Mouse (Mus musculus): ENCODE measurements around the gene Slc25a11. TPM values are rescaled to one million over a fixed set of nuclear protein-coding genes. Genes with fewer than 3 reads are reported as not detected.

The Slc25a11 gene
- polyA plus RNA-seq, 1 experiment = 143 TPM

DNA sequence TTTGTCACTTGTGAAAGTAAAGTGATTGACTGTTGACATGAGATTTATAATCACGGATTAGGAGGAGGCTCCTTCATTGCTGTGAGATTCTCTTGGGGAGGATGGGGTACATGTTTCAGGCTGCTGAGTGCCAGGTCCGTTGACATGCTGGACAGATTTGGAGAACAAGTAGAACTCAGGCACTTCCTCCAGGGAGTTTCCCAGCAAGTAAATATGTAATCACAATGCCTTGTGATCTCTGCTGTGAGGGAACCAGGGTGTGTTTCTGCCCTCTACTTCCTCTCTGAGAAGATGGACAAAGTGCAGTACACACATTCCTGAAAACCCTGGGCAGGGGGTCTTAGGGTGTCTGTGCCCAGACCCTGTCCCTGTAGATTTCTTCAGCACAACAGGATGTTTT lies 51.6 kb downstream of the Slc25a11 start:
- no peak overlapping the region for H3K4me3 ChIP-seq (ENCODE audit: insufficient read depth, low read length)
- H3K4me1 ChIP-seq (ENCODE audit: control insufficient read depth, insufficient read depth, low read length) = peaks cover 2% of the 10 kb centered on the region
- peak overlapping the region; percentile 31 for H3K27ac ChIP-seq (ENCODE audit: insufficient read depth, low read length)
- TF ChIP-seq CTCF (IDR thresholded peaks at IDR 0.05; ENCODE audit: extremely low read depth, insufficient read depth, low read length) = no peak
- TF ChIP-seq POLR2A (IDR thresholded peaks at IDR 0.05; ENCODE audit: extremely low read depth, insufficient read depth, low read length) = no peak

DNA sequence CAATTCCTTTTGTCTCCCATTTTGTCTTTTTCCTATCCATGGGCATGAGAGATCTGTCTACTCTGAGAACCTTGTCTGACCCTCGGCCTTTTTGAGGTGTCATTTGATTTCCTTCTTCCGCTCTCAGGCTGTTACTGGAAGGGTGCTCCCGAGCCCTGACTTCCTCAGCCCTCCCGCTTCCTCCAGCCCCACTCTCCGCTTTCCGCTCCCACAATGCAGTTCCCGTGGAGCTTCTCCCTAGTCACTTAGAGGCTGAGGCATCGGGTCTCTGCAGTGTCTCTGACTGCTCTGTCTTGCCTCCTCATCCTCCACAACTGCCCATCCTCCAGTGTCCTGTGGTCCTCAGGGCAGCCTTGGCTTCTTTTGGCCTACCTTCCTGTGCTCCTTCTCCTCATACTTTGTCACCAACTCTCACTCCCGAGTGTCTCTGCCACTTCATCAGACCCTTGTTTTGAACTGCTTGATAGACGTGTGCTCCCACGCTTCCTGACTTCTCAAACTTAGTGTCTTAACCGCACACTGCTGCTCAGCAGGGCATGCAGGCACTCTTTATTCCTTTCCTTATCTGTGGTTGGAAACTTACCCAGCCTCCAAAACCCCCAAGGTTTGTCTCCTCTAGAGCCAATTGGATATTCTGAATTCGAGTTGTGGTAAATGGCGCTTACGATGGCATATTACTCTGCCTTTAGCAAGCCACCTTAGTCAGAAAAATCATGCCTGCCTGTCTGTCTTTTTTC lies 52.9 kb downstream of the Slc25a11 start:
- H3K27ac ChIP-seq (ENCODE audit: insufficient read depth, low read length) = no peak overlapping the region
- H3K4me3 ChIP-seq (ENCODE audit: insufficient read depth, low read length) = no peak overlapping the region
- TF ChIP-seq POLR2A (IDR thresholded peaks at IDR 0.05; ENCODE audit: extremely low read depth, insufficient read depth, low read length) (no peak), CTCF (IDR thresholded peaks at IDR 0.05; ENCODE audit: extremely low read depth, insufficient read depth, low read length) (no peak)
- peaks cover 2% of the 10 kb centered on the region for H3K4me1 ChIP-seq (ENCODE audit: control insufficient read depth, insufficient read depth, low read length)

Other genes with a start within 250 kb of the Slc25a11 start
- 19.0 and 20.2 TPM in 2 replicates for gene Pelp1, start 237.4 kb downstream of the Slc25a11 start, polyA plus RNA-seq (2012; rRNA removed)
- gene Arrb2, start 214.8 kb downstream of the Slc25a11 start, polyA plus RNA-seq (2012; rRNA removed) = 58.1 and 61.5 TPM in 2 replicates
- gene Med11, start 195.6 kb downstream of the Slc25a11 start, polyA plus RNA-seq (2012; rRNA removed) = 14.8 and 15.4 TPM in 2 replicates
- gene Zmynd15, start 188.0 kb downstream of the Slc25a11 start, polyA plus RNA-seq (2012; rRNA removed) = 0.44 and 0.47 TPM in 2 replicates
- gene Cxcl16, start 187.5 kb downstream of the Slc25a11 start, polyA plus RNA-seq (2012; rRNA removed) = 1.7 and 2.4 TPM in 2 replicates
- 0.44 and 0.95 TPM in 2 replicates for gene Tm4sf5, start 142.2 kb downstream of the Slc25a11 start, polyA plus RNA-seq (2012; rRNA removed)
- gene Vmo1, start 132.9 kb downstream of the Slc25a11 start, polyA plus RNA-seq (2012; rRNA removed) = 0.23 and 0.34 TPM in 2 replicates
- gene Gltpd2, start 128.3 kb downstream of the Slc25a11 start, polyA plus RNA-seq (2012; rRNA removed) = not detected in 2 replicates
- gene Psmb6, start 122.1 kb downstream of the Slc25a11 start, polyA plus RNA-seq (2012; rRNA removed) = 240 and 248 TPM in 2 replicates
- gene Gm40193, start 114.5 kb downstream of the Slc25a11 start, polyA plus RNA-seq (2012; rRNA removed) = not detected in 2 replicates
- gene Pld2, start 107.4 kb downstream of the Slc25a11 start, polyA plus RNA-seq (2012; rRNA removed) = 21.4 and 24.4 TPM in 2 replicates
- gene Mink1, start 84.6 kb downstream of the Slc25a11 start, polyA plus RNA-seq (2012; rRNA removed) = 318 and 325 TPM in 2 replicates
- not detected in 2 replicates for gene 4930544D05Rik, start 31.6 kb downstream of the Slc25a11 start, polyA plus RNA-seq (2012; rRNA removed)
- gene Chrne, start 28.3 kb downstream of the Slc25a11 start, polyA plus RNA-seq (2012; rRNA removed) = 0.19 and 0.27 TPM in 2 replicates
- not detected in 2 replicates for gene Gp1ba, start 8.4 kb downstream of the Slc25a11 start, polyA plus RNA-seq (2012; rRNA removed)
- 124 and 128 TPM in 2 replicates for gene Rnf167, start 244 bp downstream of the Slc25a11 start, polyA plus RNA-seq (2012; rRNA removed)
- gene Pfn1, start 7.2 kb upstream of the Slc25a11 start, polyA plus RNA-seq (2012; rRNA removed) = 270 and 277 TPM in 2 replicates
- 26.4 and 26.6 TPM in 2 replicates for gene Eno3, start 9.7 kb upstream of the Slc25a11 start, polyA plus RNA-seq (2012; rRNA removed)
- 74.5 and 81.9 TPM in 2 replicates for gene Spag7, start 21.9 kb upstream of the Slc25a11 start, polyA plus RNA-seq (2012; rRNA removed)
- 126 and 138 TPM in 2 replicates for gene Camta2, start 40.6 kb upstream of the Slc25a11 start, polyA plus RNA-seq (2012; rRNA removed)
- 4.8 and 5.2 TPM in 2 replicates for gene Inca1, start 52.7 kb upstream of the Slc25a11 start, polyA plus RNA-seq (2012; rRNA removed)
- 51.2 and 53.7 TPM in 2 replicates for gene Kif1c, start 53.1 kb upstream of the Slc25a11 start, polyA plus RNA-seq (2012; rRNA removed)
- 8.0 and 8.9 TPM in 2 replicates for gene Zfp3, start 116.7 kb upstream of the Slc25a11 start, polyA plus RNA-seq (2012; rRNA removed)
- 0.11 and 0.15 TPM in 2 replicates for gene Scimp, start 165.1 kb upstream of the Slc25a11 start, polyA plus RNA-seq (2012; rRNA removed)
- gene Rabep1, start 197.3 kb upstream of the Slc25a11 start, polyA plus RNA-seq (2012; rRNA removed) = 40.7 and 41.7 TPM in 2 replicates